Mouse (Mus musculus) c-Kit-negative CD71-positive TER-119-positive erythroid progenitor cells, embryonic 14.5 days (primary cell): ENCODE measurements around the gene Zfp668.
"Not testable (repeated sequence)": the region's sequence is repeated elsewhere in the genome, so short reads cannot be mapped to it uniquely, and the experiment has no call there.

ENCODE experiments used
- DNase-seq: peaks from one replicate; pipeline ENCODE4 v3.0.0-alpha.2; 2013; ENCODE audit warnings: low read depth, low spot score

Zfp668 gene

GRCm38 (mm10) chr7:127876467-127877348 lies at the start of gene Zfp668:
Zfp668 (minus strand) TSS chr7:127876828.
- peak; percentile 84 for DNase-seq

GRCm38 (mm10) chr7:127926066-127926465 lies 49.4 kb upstream of the Zfp668 start:
- no peak for DNase-seq

- DNase-seq = no peak
Observed at GRCm38 (mm10) chr7:127925252-127925651, 48.6 kb upstream of the Zfp668 start.

DNA sequence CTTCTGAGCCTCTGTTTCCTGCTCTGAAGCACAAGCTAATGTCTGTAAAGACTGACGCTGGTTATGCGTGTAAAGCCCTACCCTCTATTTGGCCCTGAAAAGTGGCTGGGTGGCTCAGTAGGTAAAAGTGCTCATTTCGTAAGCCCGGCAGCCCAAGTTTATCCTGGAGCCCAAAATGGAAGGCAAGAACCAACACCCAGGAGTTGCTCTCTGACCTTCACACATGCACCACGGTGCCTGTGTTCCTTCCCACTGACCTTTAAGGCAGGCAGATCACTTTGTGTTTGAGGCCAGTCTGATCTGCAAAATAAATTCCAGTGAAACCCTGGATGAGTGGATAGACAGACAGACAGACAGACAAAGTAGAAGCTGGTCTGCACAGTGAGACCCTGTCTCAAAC lies 47.1 kb upstream of the Zfp668 start:
- no peak for DNase-seq

DNA sequence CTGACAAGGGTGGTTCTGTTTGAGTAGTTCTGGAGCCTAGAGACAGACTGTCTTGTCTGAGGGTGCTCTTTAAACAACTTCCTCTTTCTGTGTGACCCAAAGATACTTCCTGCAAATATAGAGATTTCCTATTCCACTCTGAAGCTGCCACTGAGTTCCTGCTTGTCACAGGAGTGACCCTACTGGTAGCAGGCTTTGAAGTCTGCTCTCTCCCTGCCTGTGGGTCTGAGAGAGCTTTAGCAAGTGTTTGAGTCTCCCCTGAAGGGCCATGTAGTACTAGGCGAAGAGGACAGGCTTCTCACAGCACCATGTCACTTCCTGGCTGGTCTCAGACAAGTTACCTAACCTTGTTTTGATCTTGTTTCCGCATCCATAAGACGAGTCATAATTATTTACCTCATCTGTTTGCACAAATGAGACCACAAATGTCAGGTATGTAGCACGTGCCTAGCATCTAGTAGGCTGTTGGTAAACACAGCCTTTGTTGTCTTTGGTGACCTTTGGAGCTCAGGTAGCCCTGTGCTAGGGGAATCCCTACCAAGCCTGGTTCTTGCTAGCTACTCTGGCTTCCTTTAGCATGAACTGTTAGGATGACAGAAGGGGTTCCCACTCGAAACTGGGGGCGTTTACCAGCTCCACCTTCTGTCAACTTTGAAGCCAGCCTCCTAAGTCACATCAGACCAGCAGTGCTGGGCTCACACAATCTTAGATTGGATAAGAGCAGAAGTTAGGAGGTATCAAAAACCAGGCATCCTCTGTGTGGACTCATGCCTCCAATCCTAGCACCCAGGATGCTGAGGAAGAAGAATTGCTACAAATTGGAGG lies 46.0 kb upstream of the Zfp668 start:
- no peak for DNase-seq

DNA sequence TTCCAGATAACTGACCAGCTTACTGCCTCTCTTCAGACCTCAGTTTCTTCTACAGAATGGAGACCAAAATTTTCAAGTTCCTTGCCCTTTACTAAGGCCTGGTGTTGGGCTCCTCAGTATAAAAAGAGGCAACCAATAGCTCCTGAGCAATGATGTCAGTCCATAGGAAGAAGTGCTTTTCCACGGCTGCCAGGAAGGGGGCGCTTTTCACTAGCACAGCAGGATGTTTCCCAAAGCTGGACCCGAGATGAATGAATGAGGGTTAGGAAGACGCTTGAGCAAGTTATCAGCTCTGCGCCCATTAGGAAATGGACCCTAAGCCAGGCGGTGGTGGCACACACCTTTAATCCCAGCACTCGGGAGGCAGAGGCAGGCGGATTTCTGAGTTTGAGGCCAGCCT lies 44.9 kb upstream of the Zfp668 start:
- DNase-seq = no peak

- no peak for DNase-seq
Observed at GRCm38 (mm10) chr7:127919290-127919689, 42.7 kb upstream of the Zfp668 start.

DNA sequence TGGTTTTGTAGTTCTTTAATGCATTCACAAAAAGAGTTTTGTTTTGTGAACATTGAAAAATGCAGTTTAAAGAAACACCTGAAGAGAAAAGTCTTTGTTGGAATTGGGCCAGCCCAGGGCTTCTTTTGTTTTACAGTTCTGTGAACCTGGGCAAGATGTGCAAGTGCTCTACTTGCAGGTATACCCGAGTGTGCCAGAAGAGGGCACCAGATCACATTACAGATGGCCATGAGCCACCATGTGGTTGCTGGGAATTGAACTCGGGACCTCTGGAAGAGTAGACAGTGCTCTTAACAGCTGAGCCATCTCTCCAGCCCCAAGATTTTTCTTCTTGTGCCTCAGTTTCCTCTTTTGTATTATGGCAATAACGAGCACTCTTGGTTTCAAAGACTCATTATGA lies 41.6 kb upstream of the Zfp668 start:
- no peak for DNase-seq

DNA sequence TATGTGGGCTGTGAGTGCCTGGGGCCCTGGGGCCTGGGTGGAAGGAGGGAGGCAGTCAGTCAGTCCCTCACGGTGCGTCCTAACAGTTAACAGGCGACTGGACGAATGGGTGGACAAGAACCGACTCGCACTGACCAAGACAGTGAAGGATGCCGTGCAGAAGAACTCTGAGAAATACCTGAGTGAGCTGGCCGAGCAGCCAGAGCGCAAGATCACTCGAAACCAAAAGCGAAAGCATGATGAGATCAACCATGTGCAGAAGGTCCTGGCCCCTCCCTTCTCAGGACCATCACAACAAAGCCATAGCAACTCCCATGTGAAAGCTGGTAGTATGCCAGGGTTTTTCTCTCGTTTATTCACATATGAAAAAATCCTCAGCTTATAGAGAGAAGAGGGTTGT lies 38.7 kb upstream of the Zfp668 start:
- no peak for DNase-seq

GRCm38 (mm10) chr7:127912938-127913337 lies 36.3 kb upstream of the Zfp668 start:
- no peak for DNase-seq

- peak; percentile 86 for DNase-seq
Observed at GRCm38 (mm10) chr7:127912190-127912871, 35.7 kb upstream of the Zfp668 start, which contains the start of gene Kat8. Kat8 (plus strand) TSS chr7:127912516.

- no peak for DNase-seq
Observed at GRCm38 (mm10) chr7:127908656-127909055, 32.0 kb upstream of the Zfp668 start.

GRCm38 (mm10) chr7:127907939-127908338 lies 31.3 kb upstream of the Zfp668 start:
- DNase-seq = no peak

- DNase-seq = peak; percentile 44
Observed at GRCm38 (mm10) chr7:127903971-127904796, 27.6 kb upstream of the Zfp668 start, which contains the start of gene Bckdk. Bckdk (plus strand) TSS chr7:127904082.

DNA sequence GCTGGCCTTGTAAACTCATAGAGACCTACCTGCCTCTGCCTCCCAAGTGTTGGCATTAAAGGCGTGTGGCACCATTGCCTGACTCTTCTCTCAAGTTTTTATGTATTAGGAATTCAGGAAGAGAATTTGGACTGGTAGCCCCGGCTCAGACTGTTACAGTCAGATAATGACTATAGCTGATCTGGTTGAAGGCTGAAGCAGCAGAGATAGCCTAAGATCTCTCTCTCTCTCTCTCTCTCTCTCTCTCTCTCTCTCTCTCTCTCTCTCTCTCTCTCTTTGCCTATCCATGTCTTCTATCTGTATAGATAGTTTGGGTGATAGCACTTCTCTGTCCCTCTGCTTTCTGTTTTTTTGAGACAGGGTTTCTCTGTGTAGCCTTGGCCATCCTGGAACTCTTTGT lies 25.1 kb upstream of the Zfp668 start:
- no peak for DNase-seq

DNA sequence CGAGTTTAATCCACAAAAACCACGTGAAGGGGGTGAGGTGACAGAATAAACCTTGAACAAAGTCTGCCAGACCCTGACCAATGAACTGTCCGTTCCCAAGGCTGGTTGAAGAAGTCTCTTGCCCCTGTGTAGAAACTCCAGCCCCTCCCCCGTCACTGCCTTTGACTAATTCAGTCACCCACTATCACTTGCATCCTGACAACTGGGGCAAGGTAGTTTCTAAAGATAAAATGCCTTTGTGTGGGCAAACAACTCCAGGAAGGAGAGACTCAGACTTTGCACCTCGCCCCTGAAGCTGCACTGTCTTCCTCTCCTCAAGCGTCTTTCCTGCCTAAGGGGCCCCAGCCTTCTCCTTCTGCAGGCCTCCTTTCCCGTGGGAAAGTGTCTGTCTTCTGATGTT lies 23.4 kb upstream of the Zfp668 start:
- no peak for DNase-seq

DNA sequence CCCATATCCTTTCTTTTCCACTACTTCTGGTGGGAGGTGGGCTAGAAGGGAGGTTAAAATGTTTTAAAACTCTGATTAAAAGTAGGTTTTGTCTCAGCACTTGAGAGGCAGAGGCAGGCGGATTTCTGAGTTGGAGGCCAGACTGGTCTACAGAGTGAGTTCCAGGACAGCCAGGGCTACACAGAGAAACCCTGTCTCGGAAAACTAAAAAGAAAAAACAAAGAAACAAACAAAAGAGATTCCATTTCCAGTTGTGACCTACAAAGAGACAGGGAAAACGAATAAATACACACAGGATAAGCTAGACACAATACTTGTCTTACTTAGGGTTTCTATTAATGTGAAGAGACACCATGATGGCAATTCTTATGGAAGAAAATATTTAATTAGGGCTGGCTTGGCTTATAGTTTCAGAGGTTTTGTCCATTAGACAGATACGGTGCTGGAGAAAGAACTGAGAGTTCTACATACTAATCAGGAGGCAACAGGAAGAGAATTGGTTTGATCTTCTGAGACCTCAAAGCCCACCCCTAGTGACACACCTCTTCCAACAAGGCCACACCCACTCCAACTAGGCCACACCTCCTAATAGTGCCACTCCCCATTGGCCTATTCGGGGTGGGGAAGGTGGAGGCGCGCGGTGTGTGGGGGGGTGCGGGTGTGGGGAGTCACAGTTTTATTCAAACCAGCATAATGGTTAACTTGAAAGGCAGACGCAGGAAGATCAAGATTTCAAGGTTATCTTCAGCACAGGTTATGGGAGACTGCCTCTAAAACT lies 21.7 kb upstream of the Zfp668 start:
- DNase-seq = no peak

- DNase-seq = no peak
Observed at GRCm38 (mm10) chr7:127897542-127897941, 20.9 kb upstream of the Zfp668 start.

DNA sequence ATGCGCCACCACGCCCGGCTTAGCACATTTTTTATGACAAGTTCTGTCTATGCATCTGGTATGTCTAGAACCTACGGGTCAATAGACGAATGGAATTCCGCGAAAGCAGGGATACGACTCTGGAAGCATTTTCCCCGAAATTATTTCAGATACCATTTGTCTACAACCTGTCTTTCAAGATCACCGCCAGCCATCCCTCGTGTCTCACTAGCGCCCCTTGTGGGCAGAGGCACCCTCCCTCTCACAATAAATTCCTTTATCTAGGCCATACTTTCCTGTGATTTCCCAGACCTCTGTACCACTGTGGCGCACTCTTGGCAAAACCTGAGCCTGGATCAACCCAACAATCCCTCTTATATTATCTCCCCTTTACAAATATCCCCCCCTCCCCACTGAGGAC lies 19.8 kb upstream of the Zfp668 start:
- DNase-seq = peak; percentile 58

- not testable (repeated sequence) for DNase-seq
Observed at GRCm38 (mm10) chr7:127895891-127896290, 19.3 kb upstream of the Zfp668 start.
